ENCODE assay signal across 10 mouse cellular contexts in the genomic region with DNA sequence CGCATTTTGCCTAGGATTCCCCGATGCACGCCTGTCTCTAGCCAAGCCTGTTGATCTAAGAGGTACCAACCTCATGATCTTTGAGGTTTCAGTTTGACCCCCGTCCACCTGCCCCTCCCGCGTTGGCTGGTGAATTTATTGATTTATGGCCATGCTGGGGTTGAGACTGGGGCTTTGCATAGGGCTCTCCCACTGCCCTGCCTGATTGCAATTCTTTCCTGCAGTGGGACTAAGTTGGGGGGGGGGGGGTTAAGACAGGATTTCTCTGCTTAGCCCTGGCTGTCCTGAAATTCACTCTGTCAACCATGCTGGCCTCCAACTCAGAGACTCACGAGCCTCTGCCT. TPM values are rescaled to one million over a fixed set of nuclear protein-coding genes. Genes with fewer than 3 reads are reported as not detected.
DNase-seq lines count a peak whose midpoint lies in the region; ATAC-seq and TF ChIP-seq lines count a peak whose summit lies in the region.
"Had no signal": no experiment of that assay in that cellular context is flagged by ENCODE, and none has a peak within 500 bp of the region (broad histone marks: within the 10 kb centered on the region; RNA-seq: fewer than 3 reads in every experiment).

No protein-coding gene starts in this region.

- peaks cover 14% of the 10 kb centered on the region for H3K36me3 ChIP-seq in embryonic facial prominence, embryonic 15.5 days
- peaks cover 12% of the 10 kb centered on the region; the same call in 1 of the 2 replicates for H3K36me3 ChIP-seq in intestine, postnatal 0 days (ENCODE audit: control insufficient read depth, insufficient read depth)
- peaks cover 12% of the 10 kb centered on the region; the same call in 1 of the 2 replicates for H3K36me3 ChIP-seq in neural tube, embryonic 12.5 days

- H3K9ac ChIP-seq in embryonic facial prominence, embryonic 15.5 days = no peak overlapping the region
- 0 out of 2 replicates have a peak overlapping the region, but pooled peaks have one; percentile 17 for H3K9ac ChIP-seq in intestine, postnatal 0 days (ENCODE audit: low read depth, low read length)
- H3K9ac ChIP-seq in neural tube, embryonic 12.5 days = no peak overlapping the region

- H3K4me1 ChIP-seq in embryonic facial prominence, embryonic 15.5 days = peaks cover 25% of the 10 kb centered on the region
- peaks cover 6% of the 10 kb centered on the region; the same call in 1 of the 2 replicates for H3K4me1 ChIP-seq in intestine, postnatal 0 days (replicated peaks; ENCODE audit: control insufficient read depth, insufficient read depth, low read length)
- H3K4me1 ChIP-seq in neural tube, embryonic 12.5 days = peaks cover 27% of the 10 kb centered on the region; the same call in 1 of the 2 replicates

- intact Hi-C loops in left cerebral cortex, adult 2 months (cut with DNase I) = no loop called here

- H3K4me2 ChIP-seq in embryonic facial prominence, embryonic 15.5 days (replicated peaks) = peak overlapping the region; percentile 47
- peak overlapping the region; percentile 74 for H3K4me2 ChIP-seq in intestine, postnatal 0 days (replicated peaks; ENCODE audit: low read depth)
- peak overlapping the region; percentile 53 for H3K4me2 ChIP-seq in neural tube, embryonic 12.5 days (replicated peaks)

- ATAC-seq in embryonic facial prominence, embryonic 15.5 days (ENCODE audit: insufficient number of reproducible peaks, low FRiP score, low TSS enrichment, low read depth) = no peak
- no peak for ATAC-seq in intestine, postnatal 0 days
- no peak for ATAC-seq in neural tube, embryonic 12.5 days (ENCODE audit: low FRiP score, low read depth)

- TF ChIP-seq CTCF in left cerebral cortex, adult 2 months (IDR thresholded peaks at IDR 0.05) = no peak
- no peak for TF ChIP-seq CTCF in intestine, postnatal 0 days (IDR thresholded peaks at IDR 0.05; ENCODE audit: low read depth)

- H3K9me3 ChIP-seq in embryonic facial prominence, embryonic 15.5 days (replicated peaks) = no peaks in the 10 kb centered on the region
- H3K9me3 ChIP-seq in intestine, postnatal 0 days (ENCODE audit: control insufficient read depth) = no peaks in the 10 kb centered on the region
- H3K9me3 ChIP-seq in neural tube, embryonic 12.5 days = no peaks in the 10 kb centered on the region

- peak overlapping the region; percentile 29; the same call in 1 of the 2 replicates for H3K4me3 ChIP-seq in left cerebral cortex, adult 2 months
- H3K4me3 ChIP-seq in embryonic facial prominence, embryonic 15.5 days (replicated peaks) = peak overlapping the region; percentile 33
- peak overlapping the region; percentile 41 for H3K4me3 ChIP-seq in intestine, postnatal 0 days (ENCODE audit: low read depth, low read length)
- peak overlapping the region; percentile 15 for H3K4me3 ChIP-seq in neural tube, embryonic 12.5 days

- 12% methylated on average over 7 of the region's 7 CpGs for WGBS in embryonic facial prominence, embryonic 15.5 days
- WGBS in intestine, postnatal 0 days = 3% methylated on average over 7 of the region's 7 CpGs
- WGBS in neural tube, embryonic 12.5 days = 4% methylated on average over 7 of the region's 7 CpGs

- DNase-seq in left cerebral cortex, adult 2 months (ENCODE audit: extremely low spot score in 1 of 2, low spot score in 2 of 2) = no peak
- no peak for DNase-seq in left cerebral cortex, adult 11 months (ENCODE audit: low spot score)
- DNase-seq in gastrocnemius, adult 8-10 months (ENCODE audit: low spot score in 2 of 2) = no peak
- DNase-seq in frontal cortex, adult 2 months (ENCODE audit: extremely low spot score in 1 of 2, low spot score in 1 of 2) = no peak
- no peak for DNase-seq in urinary bladder, postnatal 10 days (ENCODE audit: low spot score)
- DNase-seq: gastrocnemius, postnatal 14 days; thymus, postnatal 25 days had no signal

- no peak overlapping the region for H3K27ac ChIP-seq in left cerebral cortex, adult 2 months
- peak overlapping the region; percentile 61; the same call in 1 of the 2 replicates for H3K27ac ChIP-seq in embryonic facial prominence, embryonic 15.5 days (replicated peaks)
- peak overlapping the region; percentile 15; the same call in 1 of the 2 replicates for H3K27ac ChIP-seq in intestine, postnatal 0 days (ENCODE audit: low read depth, low read length)
- no peak overlapping the region for H3K27ac ChIP-seq in neural tube, embryonic 12.5 days

- H3K27me3 ChIP-seq in embryonic facial prominence, embryonic 15.5 days = no peaks in the 10 kb centered on the region
- H3K27me3 ChIP-seq in intestine, postnatal 0 days (replicated peaks; ENCODE audit: control insufficient read depth, insufficient read depth, low read length) = no peaks in the 10 kb centered on the region
- H3K27me3 ChIP-seq in neural tube, embryonic 12.5 days (replicated peaks) = no peaks in the 10 kb centered on the region

RNA-seq across cellular contexts. Expression of a gene that starts 13.8 kb away (rescaled TPM):
- 10 to 100 TPM; 53.0 to 53.7 TPM for total RNA-seq in left cerebral cortex, adult 2 months (2021)
- 73.2 and 76.4 TPM in 2 replicates for polyA plus RNA-seq in embryonic facial prominence, embryonic 15.5 days (2015; fragmentation: Nextera tagmentation; extraction: Ambion mirVana)
- polyA plus RNA-seq in intestine, postnatal 0 days (2015; fragmentation: Nextera tagmentation; extraction: Ambion mirVana) = 38.3 and 42.4 TPM in 2 replicates
- 53.9 and 55.1 TPM in 2 replicates for polyA plus RNA-seq in neural tube, embryonic 12.5 days (2016; fragmentation: Nextera tagmentation; extraction: Ambion mirVana)
- 10 to 100 TPM; 54.9 to 59.4 (median 57.4) TPM for total RNA-seq in gastrocnemius, adult 8-10 months (2022)
- polyA plus RNA-seq in frontal cortex, adult 2 months (2012; rRNA removed) = 58.3 and 59.6 TPM in 2 replicates

RNA-seq across cellular contexts. Expression of a gene that starts 22.9 kb away (rescaled TPM):
- 1 to 10 TPM; 6.8 to 8.3 TPM for total RNA-seq in left cerebral cortex, adult 2 months (2021)
- polyA plus RNA-seq in embryonic facial prominence, embryonic 15.5 days (2015; fragmentation: Nextera tagmentation; extraction: Ambion mirVana) = 4.5 and 5.0 TPM in 2 replicates
- polyA plus RNA-seq in intestine, postnatal 0 days (2015; fragmentation: Nextera tagmentation; extraction: Ambion mirVana) = not detected in 2 replicates
- polyA plus RNA-seq in neural tube, embryonic 12.5 days (2016; fragmentation: Nextera tagmentation; extraction: Ambion mirVana) = 1.5 and 2.0 TPM in 2 replicates
- under 1 TPM; 0.10 to 0.29 (median 0.15) TPM for total RNA-seq in gastrocnemius, adult 8-10 months (2022)
- polyA plus RNA-seq in frontal cortex, adult 2 months (2012; rRNA removed) = 9.9 and 13.8 TPM in 2 replicates

RNA-seq across cellular contexts. Expression of a gene that starts 39.7 kb away (rescaled TPM):
- total RNA-seq in left cerebral cortex, adult 2 months (2021) = 10 to 100 TPM; 45.3 to 49.5 TPM
- polyA plus RNA-seq in embryonic facial prominence, embryonic 15.5 days (2015; fragmentation: Nextera tagmentation; extraction: Ambion mirVana) = 40.5 and 44.8 TPM in 2 replicates
- 44.7 and 48.1 TPM in 2 replicates for polyA plus RNA-seq in intestine, postnatal 0 days (2015; fragmentation: Nextera tagmentation; extraction: Ambion mirVana)
- 57.4 and 57.6 TPM in 2 replicates for polyA plus RNA-seq in neural tube, embryonic 12.5 days (2016; fragmentation: Nextera tagmentation; extraction: Ambion mirVana)
- total RNA-seq in gastrocnemius, adult 8-10 months (2022) = 10 to 100 TPM; 74.3 to 87.3 (median 80.7) TPM
- 36.5 and 40.6 TPM in 2 replicates for polyA plus RNA-seq in frontal cortex, adult 2 months (2012; rRNA removed)

RNA-seq across cellular contexts. Expression of a gene that starts 59.9 kb away (rescaled TPM):
- 100 to 1,000 TPM; 101 to 106 TPM for total RNA-seq in left cerebral cortex, adult 2 months (2021)
- 7.5 and 9.4 TPM in 2 replicates for polyA plus RNA-seq in embryonic facial prominence, embryonic 15.5 days (2015; fragmentation: Nextera tagmentation; extraction: Ambion mirVana)
- polyA plus RNA-seq in intestine, postnatal 0 days (2015; fragmentation: Nextera tagmentation; extraction: Ambion mirVana) = 2.8 and 3.5 TPM in 2 replicates
- polyA plus RNA-seq in neural tube, embryonic 12.5 days (2016; fragmentation: Nextera tagmentation; extraction: Ambion mirVana) = 12.3 and 14.7 TPM in 2 replicates
- 10 to 100 TPM; 40.7 to 51.5 (median 47.0) TPM for total RNA-seq in gastrocnemius, adult 8-10 months (2022)
- 95.2 and 96.2 TPM in 2 replicates for polyA plus RNA-seq in frontal cortex, adult 2 months (2012; rRNA removed)

Comparison
In these comparisons a context has a peak if more than half of its experiments do, and no peak if none do; other contexts are left out.
1. H3K27ac ChIP-seq: peak in embryonic facial prominence, embryonic 15.5 days (single experiment) and intestine, postnatal 0 days (single experiment); none in left cerebral cortex, adult 2 months (single experiment) and neural tube, embryonic 12.5 days (single experiment).
2. Peak in every context shown above with its lines, with median percentiles within 50 percentile points of each other: H3K4me3 ChIP-seq and H3K4me2 ChIP-seq.